Mouse (Mus musculus): ENCODE results near the gene Cdh8.
"Not testable (repeated sequence)": the region's sequence is repeated elsewhere in the genome, so short reads cannot be mapped to it uniquely, and the experiment has no call there.

The Cdh8 gene

GRCm38 (mm10) chr8:99280375-99280774 lies 135.9 kb downstream of the Cdh8 start:
- DNase-seq (ENCODE audit: low spot score): no peak

DNA sequence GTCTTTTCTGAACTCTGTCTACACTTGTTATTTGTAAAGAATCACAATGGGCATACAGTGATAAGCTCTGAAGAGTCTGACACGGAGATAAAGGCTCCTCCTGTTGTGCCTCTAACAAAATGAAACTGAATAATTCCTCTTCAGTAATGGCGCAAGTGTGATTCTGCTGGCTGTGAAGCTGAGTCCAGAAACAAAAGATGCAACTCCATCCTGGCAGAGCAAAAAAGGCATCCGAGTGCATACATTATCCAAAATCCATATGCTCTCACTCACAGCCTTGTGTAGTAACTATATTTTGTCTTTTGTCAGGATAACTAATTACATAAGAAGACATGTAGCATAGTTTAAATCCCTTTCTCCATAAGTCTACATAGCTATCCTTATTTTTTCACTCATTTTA lies 149.1 kb downstream of the Cdh8 start:
- DNase-seq (ENCODE audit: low spot score): no peak

- no peak for DNase-seq (ENCODE audit: low spot score)
These were observed 181.9 kb downstream of the Cdh8 start for GRCm38 (mm10) chr8:99234372-99234771.

GRCm38 (mm10) chr8:99223697-99224096 lies 192.6 kb downstream of the Cdh8 start:
- DNase-seq (ENCODE audit: low spot score): no peak

DNA sequence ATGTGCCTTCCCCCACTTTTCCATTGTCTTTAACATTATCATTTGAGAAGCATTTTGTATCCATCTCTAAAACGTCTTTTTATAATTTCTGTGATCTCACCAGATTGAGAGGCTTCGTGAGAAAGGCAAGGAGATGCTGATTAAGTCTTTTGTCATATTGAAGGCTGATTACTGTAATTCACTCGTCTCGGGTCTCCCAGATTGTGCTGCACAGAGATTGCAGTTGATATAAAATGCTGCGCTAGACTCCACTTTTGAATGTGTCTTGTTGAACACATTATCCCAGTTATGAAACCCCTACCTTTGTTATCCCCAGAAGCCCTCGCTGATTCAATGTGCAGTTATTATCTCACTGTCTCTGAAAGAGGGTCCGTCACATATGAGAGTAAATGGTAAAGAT lies 211.1 kb downstream of the Cdh8 start:
- no peak for DNase-seq (ENCODE audit: low spot score)

DNA sequence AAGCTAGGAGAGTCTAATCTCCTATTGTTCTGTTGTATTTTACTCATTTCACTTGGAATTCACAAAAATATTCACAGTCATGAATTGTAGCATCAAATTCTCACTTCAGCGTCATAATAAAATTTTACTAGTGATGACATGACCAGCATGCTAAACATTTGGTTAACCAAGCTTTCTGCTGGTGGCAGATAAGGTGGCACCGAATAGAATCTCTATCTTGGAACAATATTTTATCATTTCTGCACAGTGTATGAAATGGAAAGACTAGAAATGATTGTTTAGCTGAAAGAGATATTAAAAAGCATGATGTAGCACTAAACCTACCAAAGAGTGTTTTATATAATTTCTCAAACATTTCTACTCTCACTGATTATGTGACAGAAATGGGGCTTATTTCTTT lies 225.6 kb downstream of the Cdh8 start:
- DNase-seq (ENCODE audit: low spot score): no peak

GRCm38 (mm10) chr8:99186879-99187278 lies 229.4 kb downstream of the Cdh8 start:
- no peak for DNase-seq (ENCODE audit: low spot score)

GRCm38 (mm10) chr8:99184186-99184585 lies 232.1 kb downstream of the Cdh8 start:
- DNase-seq (ENCODE audit: low spot score): no peak

GRCm38 (mm10) chr8:99166966-99167365 lies 249.3 kb downstream of the Cdh8 start:
- no peak for DNase-seq (ENCODE audit: low spot score)

- DNase-seq (ENCODE audit: low spot score): no peak
These were observed 254.6 kb downstream of the Cdh8 start for GRCm38 (mm10) chr8:99161633-99162032.

- DNase-seq (ENCODE audit: low spot score): no peak
These were observed 270.8 kb downstream of the Cdh8 start for GRCm38 (mm10) chr8:99145436-99145835.

DNA sequence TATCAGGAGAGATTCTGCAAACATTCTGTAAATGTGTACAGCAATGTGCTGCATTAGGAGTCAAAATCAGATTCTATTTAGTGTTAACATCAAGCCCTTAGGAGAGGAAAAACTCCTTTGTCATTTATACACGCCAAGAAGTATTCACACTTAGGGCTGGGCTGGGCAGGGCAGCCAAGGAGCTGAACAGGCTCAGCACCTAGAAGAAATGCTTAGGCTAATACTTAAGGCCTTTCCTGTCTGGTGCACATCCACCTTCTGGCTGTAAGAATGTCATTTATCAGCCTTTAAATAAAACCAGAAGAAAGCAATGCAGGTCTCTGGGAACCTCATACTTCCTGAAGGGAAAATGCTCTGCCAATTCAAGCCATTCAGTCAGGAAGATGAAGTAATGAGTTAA lies 271.5 kb downstream of the Cdh8 start:
- not testable (repeated sequence) for DNase-seq (ENCODE audit: low spot score)

- no peak for DNase-seq (ENCODE audit: low spot score)
These were observed 317.8 kb downstream of the Cdh8 start for GRCm38 (mm10) chr8:99098453-99098852.

- no peak for DNase-seq (ENCODE audit: low spot score)
These were observed 364.9 kb downstream of the Cdh8 start for GRCm38 (mm10) chr8:99051344-99051743.

DNA sequence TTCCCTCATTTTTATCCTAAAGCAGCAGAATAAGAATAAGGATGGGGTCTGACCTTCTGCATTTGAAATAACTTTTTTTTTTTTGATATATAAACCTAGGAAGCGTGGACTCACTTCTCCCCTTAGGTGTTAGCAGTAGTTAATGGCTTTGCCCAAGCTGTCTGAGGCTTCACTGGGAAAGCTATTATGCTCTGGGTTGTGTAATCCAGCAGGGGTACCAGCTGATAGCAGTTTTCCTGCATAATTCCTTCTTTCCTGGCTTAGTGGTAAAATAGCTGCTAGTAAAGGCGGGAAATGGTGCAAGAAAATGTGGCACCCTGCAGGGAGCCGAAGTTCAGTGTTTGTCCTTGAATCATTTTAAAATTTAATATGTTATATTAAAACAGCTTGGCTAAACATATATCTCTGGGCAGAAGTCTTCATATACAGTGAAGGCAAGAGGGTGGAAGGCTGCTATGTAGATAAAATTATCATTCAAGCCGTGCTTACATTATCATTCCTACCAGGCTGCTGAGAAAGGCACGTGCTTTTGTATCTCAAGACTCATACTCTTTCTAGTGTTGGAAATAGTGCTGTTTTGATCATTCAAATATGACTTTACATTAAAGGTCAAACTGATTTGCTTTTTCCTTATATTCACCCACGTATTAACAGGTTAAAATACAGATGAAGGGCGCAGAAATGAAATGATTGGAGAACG lies 367.5 kb downstream of the Cdh8 start:
- no peak for DNase-seq (ENCODE audit: low spot score)

DNA sequence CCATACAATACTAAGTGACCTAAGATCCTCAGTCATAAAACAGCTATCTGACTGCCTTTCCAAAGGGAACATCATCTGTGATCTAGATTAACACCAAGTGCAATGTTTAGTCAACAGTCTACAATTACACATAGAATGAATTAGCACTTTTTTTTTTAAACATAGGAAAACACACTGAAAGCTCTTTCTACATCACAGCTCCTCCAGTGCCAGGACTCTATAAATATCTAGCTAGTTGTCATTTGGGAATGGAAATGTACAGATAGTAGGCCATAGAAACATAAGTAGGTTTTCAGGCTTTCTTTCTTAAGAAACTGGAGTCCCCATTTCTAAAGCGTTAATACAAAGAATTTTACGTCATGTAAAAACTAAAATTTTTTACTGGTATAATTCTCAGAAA lies 375.8 kb downstream of the Cdh8 start:
- no peak for DNase-seq (ENCODE audit: low spot score)

- no peak for DNase-seq (ENCODE audit: low spot score)
These were observed 385.2 kb downstream of the Cdh8 start for GRCm38 (mm10) chr8:99031060-99031459.

All from embryo, embryonic 10.5 days (tissue).